Mouse (Mus musculus) limb, embryonic 11.5 days (tissue): ENCODE measurements around the gene Zfp629. TPM values are rescaled to one million over a fixed set of nuclear protein-coding genes. Genes with fewer than 3 reads are reported as not detected.
"Not testable (repeated sequence)": the region's sequence is repeated elsewhere in the genome, so short reads cannot be mapped to it uniquely, and the experiment has no call there.

Source experiments
- ATAC-seq: fragments of 200-750 bp; cut with Nextera tagmentation; 2 replicates; pipeline ENCODE4 v1.8.0; 2017; ENCODE audit warnings: low read depth; ENCODE audit not compliant: insufficient number of reproducible peaks, low FRiP score, low TSS enrichment
- DNase-seq: peaks from one replicate; pipeline ENCODE4 v3.0.0-alpha.2; 2015; ENCODE audit warnings: low spot score
- H3K27ac ChIP-seq: fragments of 300-500 bp; sonication (generic); replicated peaks from 2 replicates; pipeline ENCODE4 v1.5.1; 2014; ENCODE audit warnings: low read depth, mild to moderate bottlenecking, low read length
- H3K27me3 ChIP-seq: fragments of 300-500 bp; sonication (generic); 2 replicates; pipeline ENCODE4 v1.6.1; 2014; ENCODE audit warnings: mild to moderate bottlenecking, low read length, mixed read lengths; ENCODE audit not compliant: control insufficient read depth, insufficient read depth
- H3K36me3 ChIP-seq: fragments of 300-500 bp; sonication (generic); 2 replicates; pipeline ENCODE4 v1.6.1; 2014; ENCODE audit warnings: mild to moderate bottlenecking, low read length, moderate library complexity, mixed read lengths; ENCODE audit not compliant: control insufficient read depth, insufficient read depth
- H3K4me1 ChIP-seq: fragments of 300-500 bp; sonication (generic); 2 replicates; pipeline ENCODE4 v1.6.1; 2014; ENCODE audit warnings: low read length, mixed read lengths; ENCODE audit not compliant: control insufficient read depth, insufficient read depth
- H3K4me2 ChIP-seq: fragments of 300-500 bp; sonication (generic); 2 replicates; pipeline ENCODE4 v1.6.1; 2014; ENCODE audit warnings: low read depth, mild to moderate bottlenecking, moderate library complexity; ENCODE audit not compliant: severe bottlenecking
- H3K4me3 ChIP-seq: fragments of 300-500 bp; sonication (generic); 2 replicates; pipeline ENCODE4 v1.5.1; 2014; ENCODE audit warnings: low read depth, low read length
- H3K9ac ChIP-seq: fragments of 300-500 bp; sonication (generic); 2 replicates; pipeline ENCODE4 v1.6.1; 2014; ENCODE audit warnings: mild to moderate bottlenecking, low read length
- H3K9me3 ChIP-seq: fragments of 300-500 bp; sonication (generic); 2 replicates; pipeline ENCODE4 v1.6.1; 2016; ENCODE audit warnings: low read length; ENCODE audit not compliant: control insufficient read depth
- WGBS: fragments of 180-500 bp; shearing (Covaris S2); extraction: QIAGEN DNeasy Blood & Tissue Kit; methylation state at CpG from one replicate; pipeline ENCODE4 v1.1.7; 2014; 5-methylcytosine and 5-hydroxymethylcytosine counted together
- polyA plus RNA-seq: library from polyadenylated mRNA; unstranded; fragments of >200 nt; fragmentation: Nextera tagmentation; extraction: Ambion mirVana; gene quantifications from 2 replicates; pipeline ENCODE4 v1.2.1, GENCODE M21; 2014

Zfp629 gene
- polyA plus RNA-seq, 1 experiment from 2014 or later, result 28.0 TPM

DNA sequence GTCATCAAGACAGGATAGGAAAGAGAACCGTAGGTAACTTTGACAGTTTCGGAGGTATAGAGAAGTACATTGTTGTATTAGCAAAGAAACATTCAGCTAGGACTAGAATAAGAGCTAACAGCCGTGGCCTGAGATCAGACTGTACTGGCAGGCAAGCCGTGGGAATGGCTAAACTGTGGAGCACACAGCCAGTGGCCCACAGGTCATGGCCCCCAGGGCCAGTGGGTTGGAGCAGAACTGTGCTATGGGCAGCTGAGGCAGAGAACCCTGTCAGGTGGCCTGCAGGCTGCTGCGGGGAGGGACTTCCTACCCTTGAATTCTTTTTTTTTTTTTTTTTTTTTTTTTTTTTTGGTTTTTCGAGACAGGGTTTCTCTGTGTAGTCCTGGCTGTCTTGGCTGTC is 33.6 kb upstream of the Zfp629 start:
- ATAC-seq, result no peak
- peaks cover 5% of the 10 kb centered on the region; the same call in 1 of the 2 replicates for H3K4me1 ChIP-seq
- 83% methylated on average over 6 of the region's 6 CpGs for WGBS
- no peak overlapping the region for H3K27ac ChIP-seq
- no peak overlapping the region for H3K4me3 ChIP-seq
- H3K9me3 ChIP-seq, result no peaks in the 10 kb centered on the region
- DNase-seq, result no peak
- H3K27me3 ChIP-seq, result no peaks in the 10 kb centered on the region
- no peaks in the 10 kb centered on the region for H3K36me3 ChIP-seq
- H3K9ac ChIP-seq, result no peak overlapping the region
- H3K4me2 ChIP-seq, result no peak overlapping the region

DNA sequence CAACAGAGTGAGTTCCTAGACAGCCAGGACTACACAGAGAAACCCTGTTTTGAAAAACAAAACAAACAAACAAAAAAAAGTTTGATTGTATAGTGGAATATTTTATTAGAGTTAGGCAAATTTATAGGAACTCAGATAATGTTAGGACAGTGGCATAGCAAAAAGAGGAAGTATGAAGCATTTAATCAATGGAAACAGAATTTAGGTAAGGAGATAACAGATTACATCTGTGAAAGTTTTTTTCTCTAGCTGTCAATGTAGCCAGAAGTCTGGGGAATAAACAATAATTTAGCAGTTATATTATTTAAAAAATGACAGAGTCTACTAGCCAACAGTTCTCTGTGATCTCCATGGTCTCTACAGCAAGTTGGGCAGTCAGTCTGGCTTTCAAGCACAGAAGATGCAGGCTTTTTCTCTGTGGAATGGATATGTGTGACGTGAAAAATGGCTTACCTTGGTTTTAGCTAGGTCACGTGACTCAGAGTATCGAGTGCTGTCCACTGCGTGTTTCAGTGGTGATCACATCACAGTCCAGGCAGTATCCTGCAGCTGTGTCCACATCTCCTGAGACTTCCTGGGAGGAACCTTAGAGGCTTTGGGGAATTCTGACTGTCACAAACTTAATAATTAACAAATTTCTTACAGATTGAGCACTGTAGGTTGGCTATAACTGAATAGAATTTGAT is 33.1 kb upstream of the Zfp629 start:
- Histone ChIP-seq H3K4me2 (no peak overlapping the region), H3K27me3 (no peaks in the 10 kb centered on the region), H3K36me3 (no peaks in the 10 kb centered on the region), H3K9ac (no peak overlapping the region), H3K27ac (no peak overlapping the region), H3K4me3 (no peak overlapping the region), H3K9me3 (no peaks in the 10 kb centered on the region), H3K4me1 (peaks cover 5% of the 10 kb centered on the region; the same call in 1 of the 2 replicates)
- WGBS, result 81% methylated on average over 4 of the region's 4 CpGs
- DNase-seq (no peak), ATAC-seq (no peak)

DNA sequence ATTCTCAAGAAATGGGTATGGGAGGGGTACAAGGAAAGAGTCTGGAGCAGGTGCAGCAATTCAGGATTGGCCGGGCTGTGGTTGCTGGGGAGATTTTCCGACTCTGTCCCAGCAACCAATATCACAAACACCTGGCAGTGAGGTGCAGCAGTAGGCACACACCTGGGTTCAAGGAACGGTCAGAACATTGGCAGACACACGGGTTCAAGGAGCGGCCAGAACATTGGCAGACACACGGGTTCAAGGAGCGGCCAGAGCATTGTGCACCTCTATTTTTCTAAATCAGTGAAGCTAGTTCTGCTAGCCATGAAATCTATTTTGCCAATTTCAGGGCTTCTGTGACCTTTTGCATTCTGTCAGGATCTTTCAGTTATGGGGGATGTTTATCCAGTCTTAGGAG is 32.0 kb upstream of the Zfp629 start:
- DNase-seq, H3K9ac ChIP-seq, H3K27ac ChIP-seq, H3K36me3 ChIP-seq, H3K9me3 ChIP-seq, H3K4me1 ChIP-seq, ATAC-seq, H3K27me3 ChIP-seq, H3K4me3 ChIP-seq, H3K4me2 ChIP-seq: not testable (repeated sequence)
- WGBS, result 86% methylated on average over 7 of the region's 7 CpGs

DNA sequence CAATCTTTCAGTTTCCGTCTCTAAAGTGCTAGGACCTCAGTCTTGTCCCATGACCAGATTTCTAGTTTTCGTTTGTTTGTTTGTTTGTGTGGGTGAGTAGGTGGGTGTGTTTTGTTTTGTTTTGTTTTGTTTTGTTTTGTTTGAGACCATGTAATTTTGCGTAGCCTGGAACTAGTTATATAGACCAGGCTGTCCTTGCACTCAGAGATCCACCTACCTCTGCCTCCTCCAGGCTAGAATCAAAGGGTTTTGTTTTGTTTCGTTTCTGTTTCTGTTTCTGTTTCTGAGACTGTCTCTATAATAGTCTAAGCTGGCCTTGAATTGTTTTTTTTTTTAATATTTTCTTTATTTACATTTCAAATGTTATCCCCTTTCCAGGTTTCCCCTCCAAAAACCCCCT is 30.8 kb upstream of the Zfp629 start:
- DNase-seq, result no peak
- Histone ChIP-seq H3K9me3 (no peaks in the 10 kb centered on the region), H3K36me3 (no peaks in the 10 kb centered on the region), H3K4me1 (no peaks in the 10 kb centered on the region), H3K4me2 (no peak overlapping the region), H3K9ac (no peak overlapping the region), H3K27me3 (no peaks in the 10 kb centered on the region), H3K4me3 (no peak overlapping the region), H3K27ac (no peak overlapping the region)
- no peak for ATAC-seq
- WGBS, result 88% methylated on average over 4 of the region's 4 CpGs

DNA sequence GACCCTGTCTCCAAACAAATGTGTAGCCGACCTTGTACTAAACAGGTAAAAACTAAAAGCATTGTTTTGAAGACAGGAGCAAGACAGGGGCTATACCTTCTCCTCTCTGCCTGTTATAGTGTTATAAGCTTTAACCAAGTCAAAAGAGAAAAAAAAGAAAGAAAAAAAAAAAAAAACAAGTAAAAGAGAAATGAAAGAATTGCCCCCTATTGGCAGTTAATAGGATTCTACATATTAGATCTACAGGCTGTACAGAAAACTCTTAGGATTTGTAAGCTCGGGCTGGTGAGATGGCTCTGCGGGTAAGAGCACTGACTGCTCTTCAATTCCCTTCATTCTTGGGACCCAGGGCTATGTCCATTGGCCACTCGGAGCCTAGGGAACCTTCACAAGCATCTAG is 26.7 kb upstream of the Zfp629 start:
- WGBS, result 77% methylated on average over 4 of the region's 4 CpGs
- H3K4me2 ChIP-seq, result no peak overlapping the region
- no peaks in the 10 kb centered on the region for H3K4me1 ChIP-seq
- H3K9me3 ChIP-seq, result no peaks in the 10 kb centered on the region
- no peaks in the 10 kb centered on the region for H3K27me3 ChIP-seq
- H3K4me3 ChIP-seq, result no peak overlapping the region
- no peak overlapping the region for H3K27ac ChIP-seq
- no peak for ATAC-seq
- H3K9ac ChIP-seq, result no peak overlapping the region
- DNase-seq, result no peak
- no peaks in the 10 kb centered on the region for H3K36me3 ChIP-seq

DNA sequence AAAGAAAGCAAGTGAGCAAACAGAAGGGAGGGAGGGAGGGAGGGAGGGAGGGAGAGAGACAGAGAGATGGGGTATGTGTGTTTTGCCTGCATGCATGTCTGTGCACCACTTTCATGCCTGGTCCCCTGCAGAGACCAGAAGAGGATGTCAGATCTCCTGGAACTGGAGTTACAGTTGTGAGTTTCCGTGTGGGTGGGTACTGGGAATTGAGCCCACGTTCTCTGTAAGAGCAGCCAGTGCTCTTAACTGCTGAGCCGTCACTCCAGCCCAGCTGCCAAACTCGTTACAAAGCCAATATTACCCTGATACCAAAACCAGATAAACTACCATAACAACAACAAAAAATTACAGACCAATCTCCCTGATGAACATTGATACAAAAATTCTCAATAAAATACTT is 25.7 kb upstream of the Zfp629 start:
- H3K9me3 ChIP-seq, result no peaks in the 10 kb centered on the region
- no peak overlapping the region for H3K9ac ChIP-seq
- no peak for DNase-seq
- no peak overlapping the region for H3K4me3 ChIP-seq
- no peak for ATAC-seq
- H3K4me2 ChIP-seq, result no peak overlapping the region
- no peaks in the 10 kb centered on the region for H3K4me1 ChIP-seq
- WGBS, result 51% methylated on average over 4 of the region's 4 CpGs
- no peak overlapping the region for H3K27ac ChIP-seq
- no peaks in the 10 kb centered on the region for H3K36me3 ChIP-seq
- no peaks in the 10 kb centered on the region for H3K27me3 ChIP-seq

DNA sequence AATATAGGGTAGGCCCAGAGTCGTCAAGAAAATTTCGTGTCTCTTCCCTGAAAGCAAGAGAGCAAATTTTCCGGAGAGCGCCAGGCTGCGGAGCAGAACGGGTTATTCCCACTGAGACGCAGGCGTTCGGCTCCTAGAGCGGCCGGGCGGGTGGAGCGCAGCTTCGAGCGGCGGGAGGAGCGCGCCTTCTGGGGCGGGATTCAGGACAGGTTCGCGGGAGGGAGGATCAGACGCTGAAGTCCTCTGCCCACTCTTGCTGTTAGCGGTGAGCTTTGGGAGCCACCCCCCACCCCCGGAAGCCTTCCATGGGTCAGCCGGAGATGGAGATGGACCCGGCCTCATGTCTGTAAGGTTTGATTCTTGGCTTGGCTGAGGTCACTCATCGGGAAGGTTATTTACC is 21.4 kb upstream of the Zfp629 start:
- under 1% methylated on average over 27 of the region's 27 CpGs for WGBS
- peak overlapping the region; percentile 33 for H3K4me3 ChIP-seq
- H3K9ac ChIP-seq, result peak overlapping the region; percentile 62; the same call in 1 of the 2 replicates
- no peaks in the 10 kb centered on the region for H3K27me3 ChIP-seq
- no peak overlapping the region for H3K27ac ChIP-seq
- H3K36me3 ChIP-seq, result no peaks in the 10 kb centered on the region
- DNase-seq (peak; percentile 85), ATAC-seq (0 out of 2 replicates have a peak, but pooled peaks have one; percentile 39)
- no peaks in the 10 kb centered on the region for H3K9me3 ChIP-seq
- peak overlapping the region; percentile 49 for H3K4me2 ChIP-seq
- no peaks in the 10 kb centered on the region for H3K4me1 ChIP-seq

DNA sequence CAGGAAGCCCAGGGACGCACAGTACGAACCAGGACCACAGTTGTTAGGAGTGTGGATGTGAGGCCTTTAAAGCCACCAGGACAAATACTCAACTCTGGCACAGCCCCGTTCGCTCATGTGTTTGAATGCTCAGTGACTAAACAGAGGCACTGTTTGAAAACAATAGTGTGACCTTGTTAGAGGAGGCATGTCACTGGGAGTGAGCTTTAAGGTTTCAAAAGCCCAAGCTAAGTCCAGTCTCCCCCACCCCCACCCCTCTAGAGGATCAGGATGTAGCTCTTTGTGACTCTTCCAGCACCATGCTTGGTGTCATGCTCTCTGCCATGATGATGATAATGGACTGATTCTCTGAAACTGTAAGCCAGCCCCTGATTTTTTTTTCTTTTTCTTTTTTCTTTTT is 15.8 kb upstream of the Zfp629 start:
- Histone ChIP-seq H3K4me1 (no peaks in the 10 kb centered on the region), H3K4me3 (no peak overlapping the region), H3K27ac (no peak overlapping the region), H3K36me3 (no peaks in the 10 kb centered on the region), H3K4me2 (no peak overlapping the region), H3K9ac (no peak overlapping the region), H3K9me3 (no peaks in the 10 kb centered on the region), H3K27me3 (no peaks in the 10 kb centered on the region)
- no peak for DNase-seq
- 92% methylated on average over 4 of the region's 4 CpGs for WGBS
- ATAC-seq, result no peak

DNA sequence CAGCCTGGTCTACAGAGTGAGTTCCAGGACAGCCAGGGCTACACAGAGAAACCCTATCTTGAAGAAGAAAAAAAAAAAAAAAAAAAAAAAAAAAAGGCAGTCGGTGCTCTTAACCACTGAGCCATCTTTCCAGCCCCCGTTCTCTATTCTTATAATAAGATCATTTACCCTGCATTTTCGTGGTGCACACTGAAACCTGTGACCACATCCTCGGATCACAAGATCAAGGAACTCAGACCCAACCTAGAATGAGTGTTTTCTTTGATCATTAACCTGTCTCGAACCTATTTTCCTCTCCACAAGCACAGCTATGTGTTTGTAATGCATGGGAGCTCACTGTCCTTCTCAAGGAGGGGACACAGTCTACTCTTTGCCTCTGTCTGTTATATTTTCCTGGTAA is 13.0 kb upstream of the Zfp629 start:
- Histone ChIP-seq H3K4me3 (no peak overlapping the region), H3K27me3 (no peaks in the 10 kb centered on the region), H3K27ac (no peak overlapping the region), H3K4me2 (no peak overlapping the region), H3K9me3 (no peaks in the 10 kb centered on the region), H3K9ac (no peak overlapping the region), H3K36me3 (no peaks in the 10 kb centered on the region), H3K4me1 (no peaks in the 10 kb centered on the region)
- no peak for DNase-seq
- WGBS, result 83% methylated on average over 5 of the region's 5 CpGs
- no peak for ATAC-seq
